Mouse (Mus musculus): Measurements from ENCODE around the gene Flot1. TPM values are rescaled to one million over a fixed set of nuclear protein-coding genes. Genes with fewer than 3 reads are reported as not detected.
"Not testable (repeated sequence)": the region's sequence is repeated elsewhere in the genome, so short reads cannot be mapped to it uniquely, and the experiment has no call there.

The Flot1 gene
- total and polyA plus RNA-seq, 3 experiments: 68.5 to 93.5 (median 84.9) TPM

DNA sequence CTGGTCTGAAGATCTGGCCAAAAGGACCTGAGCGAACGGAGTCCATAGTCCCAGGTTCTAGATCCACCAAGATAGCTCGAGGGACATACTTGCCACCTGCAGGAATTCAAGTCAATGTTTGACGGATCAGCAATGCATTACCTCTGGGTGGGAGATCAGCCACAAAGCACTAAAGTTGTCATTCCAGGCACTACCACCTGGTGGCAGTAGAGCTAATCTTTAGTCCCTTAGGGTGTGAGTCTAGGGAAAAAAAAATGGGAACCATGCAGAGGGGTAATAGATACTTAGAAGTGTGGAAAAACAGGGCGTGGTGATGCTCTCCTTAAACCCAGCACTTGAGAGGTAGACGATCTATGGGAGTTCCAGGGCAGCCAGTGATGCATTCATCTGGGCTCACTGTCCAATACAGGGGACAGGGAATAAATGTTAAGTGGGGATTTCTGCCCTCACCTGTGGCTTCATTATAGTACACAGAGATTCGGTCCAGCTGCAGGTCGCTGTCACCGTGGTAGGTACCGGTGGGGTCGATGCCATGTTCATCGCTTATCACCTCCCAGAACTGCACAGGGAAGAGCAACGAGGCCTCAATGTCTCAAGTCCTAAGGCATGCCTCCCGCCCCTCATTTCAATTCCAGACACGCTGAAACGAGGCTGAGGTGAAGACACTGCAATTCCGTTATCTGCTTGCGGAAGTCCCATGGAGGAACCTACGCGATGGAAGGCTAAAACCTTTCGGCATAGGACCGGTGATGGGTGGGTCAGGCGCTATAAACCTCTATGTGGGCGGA is 13.3 kb downstream of the Flot1 start:
- no peak for DNase-seq (ENCODE audit: low spot score)
- H3K36me3 ChIP-seq (replicated peaks): peaks cover 56% of the 10 kb centered on the region
- no peak for ATAC-seq (ENCODE audit: extremely low read depth, insufficient number of reproducible peaks, low FRiP score, poor library complexity, severe bottlenecking)
- no peaks in the 10 kb centered on the region for H3K9me3 ChIP-seq (replicated peaks)
- H3K27me3 ChIP-seq (ENCODE audit: insufficient read depth, low read length): no peaks in the 10 kb centered on the region
- H3K4me1 ChIP-seq (ENCODE audit: insufficient read depth, low read depth, low read length): peaks cover 52% of the 10 kb centered on the region
- TF ChIP-seq GATA2 (IDR thresholded peaks at IDR 0.05; ENCODE audit: borderline replicate concordance, low read depth, low read length) (no peak), TAL1 (conservative IDR thresholded peaks at IDR 0.05; ENCODE audit: low read depth, low read length) (no peak), CTCF (IDR thresholded peaks at IDR 0.05; ENCODE audit: low read depth, low read length) (peak; percentile 80), POLR2AphosphoS5 (IDR thresholded peaks at IDR 0.05; ENCODE audit: insufficient replicate concordance, low read depth, low read length) (no peak; the same call in 1 of the 2 replicates)
- peak overlapping the region; percentile 73 for H3K4me3 ChIP-seq (ENCODE audit: low read depth, low read length)

- DNase-seq (ENCODE audit: low spot score): peak; percentile 70
- Histone ChIP-seq H3K27me3 (ENCODE audit: insufficient read depth, low read length) (no peaks in the 10 kb centered on the region), H3K36me3 (replicated peaks) (peaks cover 49% of the 10 kb centered on the region), H3K4me1 (ENCODE audit: insufficient read depth, low read depth, low read length) (peaks cover 51% of the 10 kb centered on the region), H3K9me3 (replicated peaks) (no peaks in the 10 kb centered on the region), H3K4me3 (ENCODE audit: low read depth, low read length) (peak overlapping the region; percentile 73)
- no peak for TF ChIP-seq CTCF (IDR thresholded peaks at IDR 0.05; ENCODE audit: low read depth, low read length)
- no peak for TF ChIP-seq GATA2 (IDR thresholded peaks at IDR 0.05; ENCODE audit: borderline replicate concordance, low read depth, low read length)
- TF ChIP-seq TAL1 (conservative IDR thresholded peaks at IDR 0.05; ENCODE audit: low read depth, low read length): no peak
- no peak for TF ChIP-seq GATA1 (IDR thresholded peaks at IDR 0.05; ENCODE audit: borderline replicate concordance, low read length)
- TF ChIP-seq POLR2AphosphoS5 (IDR thresholded peaks at IDR 0.05; ENCODE audit: insufficient replicate concordance, low read depth, low read length): no peak
- ATAC-seq (ENCODE audit: extremely low read depth, insufficient number of reproducible peaks, low FRiP score, poor library complexity, severe bottlenecking): no peak
These were observed 14.0 kb downstream of the Flot1 start for GRCm38 (mm10) chr17:35836991-35837422.

- H3K36me3 ChIP-seq (replicated peaks): peaks cover 45% of the 10 kb centered on the region
- H3K27me3 ChIP-seq (ENCODE audit: insufficient read depth, low read length): no peaks in the 10 kb centered on the region
- H3K9me3 ChIP-seq (replicated peaks): no peaks in the 10 kb centered on the region
- ATAC-seq (ENCODE audit: extremely low read depth, insufficient number of reproducible peaks, low FRiP score, poor library complexity, severe bottlenecking) (no peak), DNase-seq (ENCODE audit: low spot score) (peak; percentile 63)
- H3K4me1 ChIP-seq (ENCODE audit: insufficient read depth, low read depth, low read length): peaks cover 49% of the 10 kb centered on the region
- no peak for TF ChIP-seq POLR2AphosphoS5 (IDR thresholded peaks at IDR 0.05; ENCODE audit: insufficient replicate concordance, low read depth, low read length)
- TF ChIP-seq GATA2 (IDR thresholded peaks at IDR 0.05; ENCODE audit: borderline replicate concordance, low read depth, low read length): no peak
- no peak for TF ChIP-seq TAL1 (conservative IDR thresholded peaks at IDR 0.05; ENCODE audit: low read depth, low read length)
- no peak for TF ChIP-seq CTCF (IDR thresholded peaks at IDR 0.05; ENCODE audit: low read depth, low read length)
- TF ChIP-seq GATA1 (IDR thresholded peaks at IDR 0.05; ENCODE audit: borderline replicate concordance, low read length): no peak
- peak overlapping the region; percentile 73 for H3K4me3 ChIP-seq (ENCODE audit: low read depth, low read length)
These were observed 14.5 kb downstream of the Flot1 start for GRCm38 (mm10) chr17:35837487-35837886.

- Histone ChIP-seq H3K36me3 (replicated peaks) (peaks cover 41% of the 10 kb centered on the region), H3K9me3 (replicated peaks) (no peaks in the 10 kb centered on the region), H3K4me1 (ENCODE audit: insufficient read depth, low read depth, low read length) (peaks cover 49% of the 10 kb centered on the region), H3K27me3 (ENCODE audit: insufficient read depth, low read length) (no peaks in the 10 kb centered on the region), H3K4me3 (ENCODE audit: low read depth, low read length) (peak within 1 kb of the TSS; percentile 73)
- ATAC-seq (ENCODE audit: extremely low read depth, insufficient number of reproducible peaks, low FRiP score, poor library complexity, severe bottlenecking) (peak; percentile 36), DNase-seq (ENCODE audit: low spot score) (peak; percentile 87)
- TF ChIP-seq GATA1 (IDR thresholded peaks at IDR 0.05; ENCODE audit: borderline replicate concordance, low read length) (no peak), CTCF (IDR thresholded peaks at IDR 0.05; ENCODE audit: low read depth, low read length) (no peak), POLR2AphosphoS5 (IDR thresholded peaks at IDR 0.05; ENCODE audit: insufficient replicate concordance, low read depth, low read length) (no peak), GATA2 (IDR thresholded peaks at IDR 0.05; ENCODE audit: borderline replicate concordance, low read depth, low read length) (no peak), TAL1 (conservative IDR thresholded peaks at IDR 0.05; ENCODE audit: low read depth, low read length) (no peak)
These were observed 15.1 kb downstream of the Flot1 start, which contains the start of gene Tubb5 for GRCm38 (mm10) chr17:35838122-35838544. Gene Tubb5 (minus strand): TSS chr17:35838306.

GRCm38 (mm10) chr17:35838570-35838969 is 15.5 kb downstream of the Flot1 start:
- DNase-seq (ENCODE audit: low spot score) (no peak), ATAC-seq (ENCODE audit: extremely low read depth, insufficient number of reproducible peaks, low FRiP score, poor library complexity, severe bottlenecking) (no peak)
- Histone ChIP-seq H3K9me3 (replicated peaks) (no peaks in the 10 kb centered on the region), H3K4me3 (ENCODE audit: low read depth, low read length) (peak overlapping the region; percentile 73), H3K36me3 (replicated peaks) (peaks cover 39% of the 10 kb centered on the region), H3K27me3 (ENCODE audit: insufficient read depth, low read length) (no peaks in the 10 kb centered on the region), H3K4me1 (ENCODE audit: insufficient read depth, low read depth, low read length) (peaks cover 51% of the 10 kb centered on the region)
- TF ChIP-seq POLR2AphosphoS5 (IDR thresholded peaks at IDR 0.05; ENCODE audit: insufficient replicate concordance, low read depth, low read length): no peak
- TF ChIP-seq GATA1 (IDR thresholded peaks at IDR 0.05; ENCODE audit: borderline replicate concordance, low read length): no peak
- no peak for TF ChIP-seq TAL1 (conservative IDR thresholded peaks at IDR 0.05; ENCODE audit: low read depth, low read length)
- TF ChIP-seq CTCF (IDR thresholded peaks at IDR 0.05; ENCODE audit: low read depth, low read length): no peak
- TF ChIP-seq GATA2 (IDR thresholded peaks at IDR 0.05; ENCODE audit: borderline replicate concordance, low read depth, low read length): no peak

DNA sequence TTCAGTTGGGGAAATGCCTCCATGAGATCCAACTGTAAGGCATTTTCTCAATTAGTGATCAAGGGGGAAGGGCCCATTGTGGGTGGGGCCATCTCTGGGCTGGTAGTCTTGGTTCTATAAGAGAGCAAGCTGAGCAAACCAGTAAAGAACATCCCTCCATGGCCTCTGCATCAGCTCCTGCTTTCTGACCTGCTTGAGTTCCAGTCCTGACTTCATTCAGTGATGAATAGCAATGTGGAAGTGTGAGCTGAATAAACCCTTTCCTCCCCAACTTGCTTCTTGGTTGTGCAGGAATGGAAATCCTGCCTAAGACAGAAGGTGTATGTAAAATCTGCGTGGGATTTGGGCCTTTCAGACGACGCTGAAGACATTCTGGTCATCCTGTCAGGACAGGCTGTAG is 16.0 kb downstream of the Flot1 start:
- Histone ChIP-seq H3K4me3 (ENCODE audit: low read depth, low read length) (peak overlapping the region; percentile 73), H3K4me1 (ENCODE audit: insufficient read depth, low read depth, low read length) (peaks cover 48% of the 10 kb centered on the region)
- DNase-seq (ENCODE audit: low spot score): not testable (repeated sequence)

More for the DNA sequence above, 16.0 kb downstream of the Flot1 start:
- peaks cover 37% of the 10 kb centered on the region for H3K36me3 ChIP-seq (replicated peaks)
- H3K9me3 ChIP-seq (replicated peaks); ATAC-seq (ENCODE audit: extremely low read depth, insufficient number of reproducible peaks, low FRiP score, poor library complexity, severe bottlenecking); H3K27me3 ChIP-seq (ENCODE audit: insufficient read depth, low read length): not testable (repeated sequence)

Data from G1E (cell line).